Mouse (Mus musculus) brain, embryonic 14.5 days (tissue): ENCODE results near the gene Ifi207. TPM values are rescaled to one million over a fixed set of nuclear protein-coding genes. Genes with fewer than 3 reads are reported as not detected.
"Not testable (repeated sequence)": the region's sequence is repeated elsewhere in the genome, so short reads cannot be mapped to it uniquely, and the experiment has no call there.

Experiments used
- DNase-seq: peaks from one replicate; pipeline ENCODE4 v3.0.0-alpha.2; 2011; ENCODE audit warnings: low read depth
- CTCF ChIP-seq: fragments of 200-500 bp; IDR thresholded peaks from 2 replicates; pipeline ENCODE4 v1.5.1; 2012; ENCODE audit warnings: inconsistent platforms, mild to moderate bottlenecking, moderate library complexity, borderline replicate concordance; ENCODE audit not compliant: insufficient read depth, insufficient read length; ENCODE audit errors: extremely low read depth
- POLR2A ChIP-seq: fragments of 200-500 bp; IDR thresholded peaks from 2 replicates; pipeline ENCODE4 v1.6.1; 2012; ENCODE audit warnings: mild to moderate bottlenecking, inconsistent platforms, borderline replicate concordance; ENCODE audit not compliant: poor library complexity, insufficient read depth, insufficient read length, severe bottlenecking; ENCODE audit errors: extremely low read depth
- polyA plus RNA-seq: library from polyadenylated mRNA; depleted of rRNA; stranded (reverse); fragments of >200 nt; gene quantifications from 2 replicates; pipeline ENCODE4 v1.2.3, GENCODE M21; 2012; rRNA removed

The Ifi207 gene
- polyA plus RNA-seq, result 0.74 and 0.94 TPM in 2 replicates

- DNase-seq, result no peak
- TF ChIP-seq POLR2A (no peak), CTCF (no peak)
Observed at GRCm38 (mm10) chr1:173741656-173742055, at the start of gene Ifi207. Gene Ifi207 (minus strand): TSS chr1:173741747.

GRCm38 (mm10) chr1:173773457-173773856, 31.9 kb upstream of the Ifi207 start:
- DNase-seq, result not testable (repeated sequence)

- DNase-seq, result not testable (repeated sequence)
Observed at GRCm38 (mm10) chr1:173766848-173767617, 25.5 kb upstream of the Ifi207 start, which contains the start of gene Ifi204. Gene Ifi204 (minus strand): TSS chr1:173766943.

DNA sequence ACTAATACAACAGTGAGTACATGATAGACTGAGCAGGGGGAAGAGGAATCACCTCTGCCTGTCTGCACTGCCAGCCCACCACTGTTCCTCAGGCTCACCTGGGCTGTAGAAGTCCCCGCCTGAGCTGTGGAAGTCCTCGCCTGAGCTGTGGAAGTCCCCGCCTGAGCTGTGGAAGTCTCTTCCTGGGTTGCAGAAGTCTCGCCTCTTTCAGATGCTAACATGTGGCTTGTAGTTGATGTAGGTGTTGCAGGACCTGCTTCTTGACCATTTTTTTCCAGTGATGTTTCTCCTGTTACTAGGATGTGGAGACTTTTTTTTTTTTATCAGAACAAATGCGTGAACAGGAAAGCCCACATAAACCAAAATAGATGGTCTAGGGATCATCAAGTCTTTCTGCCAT, 18.5 kb upstream of the Ifi207 start:
- DNase-seq, result not testable (repeated sequence)

DNA sequence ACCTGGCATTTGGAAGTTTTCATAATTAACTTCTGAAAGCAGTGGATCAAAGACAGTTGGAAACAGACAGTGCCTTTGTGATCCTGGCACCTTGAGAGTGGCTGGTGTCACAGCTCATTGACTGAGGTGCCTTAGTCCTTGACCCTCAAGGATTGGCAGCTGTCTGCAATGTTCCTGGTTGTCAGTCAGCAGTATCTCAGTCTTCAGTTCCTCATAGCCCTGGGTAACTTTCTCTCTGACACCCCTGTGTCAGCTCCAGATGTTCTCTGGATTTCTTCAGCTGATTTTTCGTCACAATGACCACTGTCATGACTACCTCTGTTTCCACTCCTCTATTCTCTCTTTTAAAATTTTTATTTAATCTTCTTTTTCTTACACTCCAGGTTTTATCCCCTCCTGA, 715 bp upstream of the Ifi207 start:
- no peak for TF ChIP-seq POLR2A
- DNase-seq, result no peak

- no peak for DNase-seq
- TF ChIP-seq CTCF (no peak), POLR2A (no peak)
Observed at GRCm38 (mm10) chr1:173740537-173740936, 1.0 kb downstream of the Ifi207 start.

DNA sequence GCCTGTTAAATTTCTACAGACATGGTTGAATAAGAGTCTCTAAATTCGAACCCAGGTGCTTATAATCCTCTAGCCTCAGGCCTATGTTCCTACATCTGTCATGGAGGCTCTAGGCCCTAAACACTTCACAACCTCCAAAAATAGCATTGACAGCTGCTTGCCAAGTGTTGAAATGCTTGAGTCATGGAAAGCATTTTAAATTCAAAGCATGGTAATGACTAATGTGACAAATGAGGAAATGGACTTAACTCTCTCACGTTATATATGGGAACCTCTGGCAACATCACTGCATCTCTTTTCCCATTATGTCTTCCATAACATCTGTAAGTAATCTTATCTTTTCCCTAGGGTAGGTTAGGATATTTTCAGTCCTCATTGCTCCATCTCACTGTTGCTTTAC, 4.6 kb downstream of the Ifi207 start:
- TF ChIP-seq POLR2A (no peak), CTCF (no peak)
- DNase-seq, result no peak

DNA sequence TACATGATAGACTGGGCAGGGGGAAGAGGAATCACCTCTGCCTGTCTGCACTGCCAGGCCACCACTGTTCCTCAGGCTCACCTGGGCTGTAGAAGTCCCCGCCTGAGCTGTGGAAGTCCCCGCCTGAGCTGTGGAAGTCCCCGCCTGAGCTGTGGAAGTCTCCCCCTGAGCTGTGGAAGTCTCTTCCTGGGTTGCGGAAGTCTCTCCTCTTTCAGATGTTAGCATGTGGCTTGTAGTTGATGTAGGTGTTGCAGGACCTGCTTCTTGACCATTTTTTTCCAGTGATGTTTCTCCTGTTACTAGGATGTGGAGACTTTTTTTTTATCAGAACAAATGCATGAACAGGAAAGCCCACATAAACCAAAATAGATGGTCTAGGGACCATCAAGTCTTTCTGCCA, 6.5 kb downstream of the Ifi207 start:
- DNase-seq, result not testable (repeated sequence)

DNA sequence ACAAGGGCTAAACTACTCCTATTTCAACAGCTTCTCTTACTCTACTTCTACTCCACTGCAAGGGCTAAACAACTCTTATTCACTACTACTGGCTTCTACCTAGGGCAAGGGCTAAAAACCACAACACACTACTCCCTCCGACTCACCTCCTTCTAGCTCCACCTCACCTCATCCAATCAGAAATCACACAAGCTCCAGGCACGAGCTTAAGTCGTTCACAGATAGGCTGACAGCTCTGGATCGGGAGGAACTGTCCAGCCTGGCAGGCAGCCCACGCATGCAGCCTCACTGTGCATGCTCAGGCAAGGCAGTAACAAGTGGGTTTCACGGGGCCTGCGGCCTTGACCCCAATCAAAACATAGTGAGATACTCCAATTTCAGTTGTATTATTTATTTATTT, 8.3 kb downstream of the Ifi207 start:
- no peak for TF ChIP-seq CTCF
- no peak for TF ChIP-seq POLR2A
- peak; percentile 7 for DNase-seq

DNA sequence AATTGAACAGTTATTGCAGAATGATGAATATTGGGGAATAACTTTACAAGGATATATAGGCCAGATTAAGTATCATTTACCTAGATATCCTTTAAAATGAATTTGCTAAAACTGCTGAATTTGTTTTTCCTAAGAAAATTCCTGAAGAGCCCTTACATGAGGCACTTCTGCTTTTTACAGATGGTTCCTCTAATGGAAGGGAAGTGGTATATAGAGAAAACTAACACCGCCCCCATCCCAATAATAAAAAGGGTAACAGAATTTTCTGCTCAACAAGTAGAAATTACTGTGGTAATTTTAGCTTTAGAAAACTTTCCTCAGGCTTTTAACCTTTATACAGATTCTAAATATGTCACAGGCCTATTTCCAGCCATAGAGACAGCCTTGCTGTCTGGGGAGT, 47.3 kb downstream of the Ifi207 start:
- DNase-seq, result no peak
- no peak for TF ChIP-seq CTCF
- TF ChIP-seq POLR2A, result no peak

- DNase-seq, result not testable (repeated sequence)
Observed at GRCm38 (mm10) chr1:173678605-173679004, 62.9 kb downstream of the Ifi207 start.

DNA sequence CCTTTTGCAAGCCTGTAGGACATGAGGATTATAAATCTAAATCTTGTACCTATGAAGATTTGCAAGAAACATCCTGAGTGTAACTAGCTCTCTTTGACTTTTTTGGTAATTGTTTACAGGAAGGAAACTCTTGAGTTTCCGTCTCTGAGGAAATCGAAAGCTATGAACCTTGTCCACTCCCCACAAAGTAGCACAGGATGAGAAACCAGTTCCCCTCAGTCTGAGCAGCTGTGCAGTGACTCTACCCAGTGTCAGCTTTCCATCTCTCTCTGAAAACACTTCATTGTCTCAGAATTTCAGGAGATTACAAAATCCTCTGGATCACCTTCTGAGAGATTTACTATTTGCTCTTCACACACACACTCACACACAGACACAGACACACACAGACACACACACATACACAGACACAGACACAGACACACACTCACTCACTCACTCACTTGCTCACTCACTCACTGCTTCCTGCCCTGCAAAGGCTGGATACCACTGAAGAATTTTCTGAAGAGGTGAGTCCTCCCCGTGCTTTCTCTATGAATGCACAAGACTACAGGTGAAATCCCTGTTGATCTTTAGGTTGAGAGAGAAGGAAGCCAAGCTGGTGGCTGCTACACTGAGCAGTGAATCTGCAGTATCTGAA, 68.0 kb downstream of the Ifi207 start, which contains the start of gene Ifi208:
Gene Ifi208, plus strand, starts transcription at position 218 of the 640 bp plus-strand sequence.
- DNase-seq, result not testable (repeated sequence)

Other genes starting within 250 kb of the Ifi207 start
- not detected in 2 replicates for gene Ifi214, start 205.8 kb downstream of the Ifi207 start, polyA plus RNA-seq
- 0.05 TPM in 1 of 2 replicates, not detected in the other for gene Ifi213, start 142.5 kb downstream of the Ifi207 start, polyA plus RNA-seq
- gene Ifi209, start 110.8 kb downstream of the Ifi207 start, polyA plus RNA-seq, result 0.04 and 0.05 TPM in 2 replicates
- not detected in 2 replicates for gene Ifi208, start 68.1 kb downstream of the Ifi207 start, polyA plus RNA-seq
- gene Ifi204, start 25.2 kb upstream of the Ifi207 start, polyA plus RNA-seq, result 0.28 and 0.63 TPM in 2 replicates
- 0.11 and 0.23 TPM in 2 replicates for gene Ifi211, start 171.3 kb upstream of the Ifi207 start, polyA plus RNA-seq
- 0.71 and 0.86 TPM in 2 replicates for gene Mndal, start 200.7 kb upstream of the Ifi207 start, polyA plus RNA-seq
- 0.47 and 0.57 TPM in 2 replicates for gene Ifi203, start 200.9 kb upstream of the Ifi207 start, polyA plus RNA-seq
- 0.05 and 0.10 TPM in 2 replicates for gene Ifi202b, start 241.0 kb upstream of the Ifi207 start, polyA plus RNA-seq